Mouse (Mus musculus) midbrain, postnatal 0 days (tissue): ENCODE results near the gene Ms4a12. TPM values are rescaled to one million over a fixed set of nuclear protein-coding genes. Genes with fewer than 3 reads are reported as not detected.

Experiments used
- ATAC-seq: fragments of 200-750 bp; cut with Nextera tagmentation; 2 replicates; pipeline ENCODE4 v1.8.0; 2017; ENCODE audit warnings: moderate number of reproducible peaks, mild to moderate bottlenecking, moderate TSS enrichment, moderate library complexity; ENCODE audit not compliant: low FRiP score
- DNase-seq: peaks from one replicate; pipeline ENCODE4 v3.0.0-alpha.2; 2015; ENCODE audit warnings: low spot score
- H3K27ac ChIP-seq: fragments of 300-500 bp; sonication (generic); 2 replicates; pipeline ENCODE4 v1.5.1; 2014; ENCODE audit warnings: low read depth, mild to moderate bottlenecking, low read length, mixed read lengths
- H3K27me3 ChIP-seq: fragments of 300-500 bp; sonication (generic); 2 replicates; pipeline ENCODE4 v1.6.1; 2014; ENCODE audit warnings: low read length, control low read depth, mixed read lengths; ENCODE audit not compliant: insufficient read depth
- H3K36me3 ChIP-seq: fragments of 300-500 bp; sonication (generic); 2 replicates; pipeline ENCODE4 v1.6.1; 2014; ENCODE audit warnings: low read length, control low read depth, mixed read lengths; ENCODE audit not compliant: insufficient read depth
- H3K4me1 ChIP-seq: fragments of 300-500 bp; sonication (generic); 2 replicates; pipeline ENCODE4 v1.6.1; 2014; ENCODE audit warnings: mild to moderate bottlenecking, control low read depth, antibody characterized with exemption, low read length, mixed read lengths; ENCODE audit not compliant: insufficient read depth
- H3K4me2 ChIP-seq: fragments of 300-500 bp; sonication (generic); 2 replicates; pipeline ENCODE4 v1.6.1; 2014; ENCODE audit warnings: low read depth, mild to moderate bottlenecking, low read length, mixed read lengths; ENCODE audit not compliant: poor library complexity, severe bottlenecking
- H3K4me3 ChIP-seq: fragments of 300-500 bp; sonication (generic); 2 replicates; pipeline ENCODE4 v1.5.1; 2014; ENCODE audit warnings: low read depth, mild to moderate bottlenecking, low read length, moderate library complexity
- H3K9ac ChIP-seq: fragments of 300-500 bp; sonication (generic); replicated peaks from 2 replicates; pipeline ENCODE4 v1.6.1; 2014; ENCODE audit warnings: mild to moderate bottlenecking, low read length, moderate library complexity, mixed read lengths; ENCODE audit not compliant: poor library complexity, severe bottlenecking
- H3K9me3 ChIP-seq: fragments of 300-500 bp; sonication (generic); 2 replicates; pipeline ENCODE4 v1.6.1; 2016; ENCODE audit warnings: low read length, control low read depth
- CTCF ChIP-seq: IDR thresholded peaks from 2 replicates; pipeline ENCODE4 v1.5.1; 2016; ENCODE audit warnings: antibody characterized with exemption, mild to moderate bottlenecking
- WGBS: fragments of 180-500 bp; shearing (Covaris S2); extraction: QIAGEN DNeasy Blood & Tissue Kit; methylation state at CpG from one replicate; pipeline ENCODE4 v1.1.7; 2014; 5-methylcytosine and 5-hydroxymethylcytosine counted together
- polyA plus RNA-seq: library from polyadenylated mRNA; unstranded; fragments of >200 nt; fragmentation: Nextera tagmentation; extraction: Ambion mirVana; gene quantifications from 2 replicates; pipeline ENCODE4 v1.2.1, GENCODE M21; 2015
- total RNA-seq: library from RNA; depleted of rRNA; stranded (reverse); fragments of >200 nt; gene quantifications from 2 replicates; pipeline ENCODE4 v1.2.3, GENCODE M21; 2014; rRNA removed

Ms4a12 gene
- total and polyA plus RNA-seq, 2 experiments from 2014 or later, result not detected

GRCm38 (mm10) chr19:11165172-11165571 lies 67.1 kb downstream of the Ms4a12 start, which contains the start of gene 1700025F22Rik:
TSS of gene 1700025F22Rik (minus strand) at chr19:11165320.
- H3K4me2 ChIP-seq, result no peak within 1 kb of the TSS
- WGBS, result 44% methylated on average over 10 of the region's 10 CpGs

More at GRCm38 (mm10) chr19:11165172-11165571, 67.1 kb downstream of the Ms4a12 start, which contains the start of gene 1700025F22Rik:
- H3K4me3 ChIP-seq, result no peak within 1 kb of the TSS
- H3K4me1 ChIP-seq, result no peaks in the 10 kb centered on the region
- TF ChIP-seq CTCF, result no peak
- no peaks in the 10 kb centered on the region for H3K36me3 ChIP-seq
- no peak within 1 kb of the TSS for H3K9ac ChIP-seq
- no peak within 1 kb of the TSS for H3K27ac ChIP-seq
- H3K27me3 ChIP-seq, result no peaks in the 10 kb centered on the region
- no peaks in the 10 kb centered on the region for H3K9me3 ChIP-seq
- ATAC-seq (no peak), DNase-seq (no peak)

Other genes with a start within 250 kb of the Ms4a12 start
- gene Ms4a15, start 239.2 kb downstream of the Ms4a12 start, total RNA-seq, result not detected in 2 replicates
- gene Ms4a15, start 239.2 kb downstream of the Ms4a12 start, polyA plus RNA-seq, result 0.09 TPM in 1 of 2 replicates, not detected in the other
- gene Ms4a18, start 214.4 kb downstream of the Ms4a12 start, total RNA-seq, result not detected in 2 replicates
- not detected in 2 replicates for gene Ms4a18, start 214.4 kb downstream of the Ms4a12 start, polyA plus RNA-seq
- gene Ms4a8a, start 151.3 kb downstream of the Ms4a12 start, total RNA-seq, result not detected in 2 replicates
- not detected in 2 replicates for gene Ms4a8a, start 151.3 kb downstream of the Ms4a12 start, polyA plus RNA-seq
- gene 1700017D01Rik, start 101.6 kb downstream of the Ms4a12 start, total RNA-seq, result not detected in 2 replicates
- gene 1700017D01Rik, start 101.6 kb downstream of the Ms4a12 start, polyA plus RNA-seq, result not detected in 2 replicates
- gene 1700025F22Rik, start 67.1 kb downstream of the Ms4a12 start, total RNA-seq, result not detected in 2 replicates
- gene 1700025F22Rik, start 67.1 kb downstream of the Ms4a12 start, polyA plus RNA-seq, result not detected in 2 replicates
- not detected in 2 replicates for gene Ms4a13, start 35.7 kb downstream of the Ms4a12 start, total RNA-seq
- not detected in 2 replicates for gene Ms4a13, start 35.7 kb downstream of the Ms4a12 start, polyA plus RNA-seq
- not detected in 2 replicates for gene Ms4a1, start 33.8 kb upstream of the Ms4a12 start, total RNA-seq
- 0.07 TPM in 1 of 2 replicates, not detected in the other for gene Ms4a1, start 33.8 kb upstream of the Ms4a12 start, polyA plus RNA-seq
- not detected in 2 replicates for gene Ms4a5, start 51.4 kb upstream of the Ms4a12 start, total RNA-seq
- gene Ms4a5, start 51.4 kb upstream of the Ms4a12 start, polyA plus RNA-seq, result not detected in 2 replicates
- gene Ms4a14, start 82.0 kb upstream of the Ms4a12 start, total RNA-seq, result 0.11 TPM in 1 of 2 replicates, not detected in the other
- gene Ms4a14, start 82.0 kb upstream of the Ms4a12 start, polyA plus RNA-seq, result 0.06 TPM in 1 of 2 replicates, not detected in the other
- gene Ms4a7, start 103.7 kb upstream of the Ms4a12 start, total RNA-seq, result 0.16 and 2.1 TPM in 2 replicates
- gene Ms4a7, start 103.7 kb upstream of the Ms4a12 start, polyA plus RNA-seq, result 1.9 and 2.5 TPM in 2 replicates
- 0.22 and 1.3 TPM in 2 replicates for gene Ms4a4a, start 143.1 kb upstream of the Ms4a12 start, total RNA-seq
- 1.3 and 1.9 TPM in 2 replicates for gene Ms4a4a, start 143.1 kb upstream of the Ms4a12 start, polyA plus RNA-seq
- gene Ms4a4c, start 172.3 kb upstream of the Ms4a12 start, total RNA-seq, result 0.47 TPM in 1 of 2 replicates, not detected in the other
- 0.20 TPM in 1 of 2 replicates, not detected in the other for gene Ms4a4c, start 172.3 kb upstream of the Ms4a12 start, polyA plus RNA-seq
- gene Ms4a4b, start 211.1 kb upstream of the Ms4a12 start, total RNA-seq, result not detected in 2 replicates
- gene Ms4a4b, start 211.1 kb upstream of the Ms4a12 start, polyA plus RNA-seq, result not detected in 2 replicates
- 2.0 and 4.0 TPM in 2 replicates for gene Ms4a6c, start 236.9 kb upstream of the Ms4a12 start, total RNA-seq
- 2.1 and 2.3 TPM in 2 replicates for gene Ms4a6c, start 236.9 kb upstream of the Ms4a12 start, polyA plus RNA-seq